Mouse (Mus musculus): ENCODE results near the gene Ifna4.
A peak's percentile ranks its signal among the peaks of the same experiment; 100 is the strongest.
"Not testable (repeated sequence)": the region's sequence is repeated elsewhere in the genome, so short reads cannot be mapped to it uniquely, and the experiment has no call there.

Gene Ifna4

GRCm38 (mm10) chr4:88841438-88841911, at the start of gene Ifna4:
TSS of gene Ifna4 (plus strand) at chr4:88841861.
- DNase-seq (ENCODE audit: low read depth), result no peak

GRCm38 (mm10) chr4:88793936-88794675, 47.6 kb upstream of the Ifna4 start, which contains the start of gene Gm13275:
TSS of gene Gm13275 (plus strand) at chr4:88794487.
- not testable (repeated sequence) for DNase-seq (ENCODE audit: low read depth)

- DNase-seq (ENCODE audit: low read depth), result not testable (repeated sequence)
These were observed 44.6 kb upstream of the Ifna4 start, which contains the start of gene Gm13279 for GRCm38 (mm10) chr4:88797097-88797496. TSS of gene Gm13279 (plus strand) at chr4:88797397.

GRCm38 (mm10) chr4:88799365-88799764, 42.3 kb upstream of the Ifna4 start, which contains the start of gene Gm13285:
TSS of gene Gm13285 (plus strand) at chr4:88799665.
- DNase-seq (ENCODE audit: low read depth), result not testable (repeated sequence)

GRCm38 (mm10) chr4:88802954-88803353, 38.7 kb upstream of the Ifna4 start, which contains the start of gene Gm13287:
TSS of gene Gm13287 (plus strand) at chr4:88803254.
- DNase-seq (ENCODE audit: low read depth), result not testable (repeated sequence)

- not testable (repeated sequence) for DNase-seq (ENCODE audit: low read depth)
These were observed 36.4 kb upstream of the Ifna4 start, which contains the start of gene Gm13288 for GRCm38 (mm10) chr4:88805231-88805630. TSS of gene Gm13288 (plus strand) at chr4:88805531.

- DNase-seq (ENCODE audit: low read depth), result not testable (repeated sequence)
These were observed 35.9 kb upstream of the Ifna4 start for GRCm38 (mm10) chr4:88805761-88806160.

- DNase-seq (ENCODE audit: low read depth), result no peak
These were observed 25.7 kb upstream of the Ifna4 start, which contains the start of gene Ifna7 for GRCm38 (mm10) chr4:88815928-88816327. TSS of gene Ifna7 (plus strand) at chr4:88816228.

GRCm38 (mm10) chr4:88819659-88820058, 22.0 kb upstream of the Ifna4 start, which contains the start of gene Ifna11:
TSS of gene Ifna11 (plus strand) at chr4:88819959.
- no peak for DNase-seq (ENCODE audit: low read depth)

GRCm38 (mm10) chr4:88822995-88823394, 18.7 kb upstream of the Ifna4 start:
- DNase-seq (ENCODE audit: low read depth), result peak; percentile 58

- not testable (repeated sequence) for DNase-seq (ENCODE audit: low read depth)
These were observed 14.5 kb upstream of the Ifna4 start, which contains the start of gene Ifna6 for GRCm38 (mm10) chr4:88827116-88827515. TSS of gene Ifna6 (plus strand) at chr4:88827416.

GRCm38 (mm10) chr4:88830523-88830922, 11.1 kb upstream of the Ifna4 start:
- peak; percentile 63 for DNase-seq (ENCODE audit: low read depth)

- not testable (repeated sequence) for DNase-seq (ENCODE audit: low read depth)
These were observed 6.4 kb upstream of the Ifna4 start, which contains the start of gene Ifna5 for GRCm38 (mm10) chr4:88835225-88835624. TSS of gene Ifna5 (plus strand) at chr4:88835525.

- DNase-seq (ENCODE audit: low read depth), result peak; percentile 50
These were observed 2.8 kb upstream of the Ifna4 start for GRCm38 (mm10) chr4:88838828-88839227.

GRCm38 (mm10) chr4:88840058-88840457, 1.6 kb upstream of the Ifna4 start:
- DNase-seq (ENCODE audit: low read depth), result no peak

GRCm38 (mm10) chr4:88845334-88845733, 3.7 kb downstream of the Ifna4 start:
- DNase-seq (ENCODE audit: low read depth), result peak; percentile 57

- no peak for DNase-seq (ENCODE audit: low read depth)
These were observed 8.0 kb downstream of the Ifna4 start, which contains the start of gene Ifna1 for GRCm38 (mm10) chr4:88849698-88850097. TSS of gene Ifna1 (plus strand) at chr4:88850087.

GRCm38 (mm10) chr4:88851026-88851763, 9.5 kb downstream of the Ifna4 start:
- no peak for DNase-seq (ENCODE audit: low read depth)

- DNase-seq (ENCODE audit: low read depth), result no peak
These were observed 17.6 kb downstream of the Ifna4 start for GRCm38 (mm10) chr4:88859214-88859613.

- no peak for DNase-seq (ENCODE audit: low read depth)
These were observed 21.6 kb downstream of the Ifna4 start for GRCm38 (mm10) chr4:88863309-88863708.

- DNase-seq (ENCODE audit: low read depth), result peak; percentile 89
These were observed 22.9 kb downstream of the Ifna4 start for GRCm38 (mm10) chr4:88864599-88864998.

- DNase-seq (ENCODE audit: low read depth), result no peak
These were observed 23.4 kb downstream of the Ifna4 start for GRCm38 (mm10) chr4:88865011-88865569.
